Mouse (Mus musculus) spleen, postnatal 36 days (tissue): ENCODE measurements at regions not wholly inside any gene's neighbourhood (a gene's known extent, or its start where the extent isn't known, plus 50 kb on each side); places are given as distances from the start of the nearest gene placed in this dataset.
A peak's percentile ranks its signal among the peaks of the same experiment; 100 is the strongest.

Experiments
- DNase-seq, 2 experiments: peaks; one replicate each; pipeline ENCODE4 v3.0.0; 2022; ENCODE audit warnings: low spot score in 2 of 2, mixed read lengths in 1 of 2

DNA sequence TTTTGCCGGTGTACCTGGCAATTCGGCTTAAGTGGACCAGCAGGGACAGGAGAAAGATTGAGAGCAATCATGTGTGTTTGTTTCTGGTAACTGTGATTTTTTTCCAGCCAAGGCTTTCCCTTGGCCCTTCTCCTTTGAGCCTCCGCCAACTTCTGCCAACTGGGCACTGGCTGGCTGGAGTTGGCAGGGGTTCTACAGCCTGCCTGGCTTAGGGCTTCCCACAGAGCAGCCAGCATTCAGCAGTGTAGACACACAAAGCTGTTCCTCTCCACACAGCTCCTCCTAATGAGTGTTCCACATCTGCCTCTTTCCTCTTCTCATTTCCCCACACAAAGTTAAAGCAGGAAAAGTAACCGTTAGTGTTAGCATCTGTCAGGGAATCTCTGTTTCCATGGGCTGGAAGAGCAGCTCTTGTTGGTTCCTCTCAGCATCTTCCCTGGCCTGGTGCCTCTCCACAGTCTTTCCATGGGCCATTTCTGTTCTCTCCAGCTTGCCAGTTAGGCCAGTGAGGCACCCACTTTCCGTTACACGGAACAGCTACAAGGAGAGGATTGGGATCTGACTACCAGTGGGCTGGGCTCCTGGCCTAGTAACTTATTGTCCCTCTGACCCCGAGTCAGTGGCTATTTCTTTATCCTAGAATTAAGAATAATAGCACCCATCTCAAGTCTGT lies 68.0 kb upstream of the Rbm24 start:
- no peak for DNase-seq

DNA sequence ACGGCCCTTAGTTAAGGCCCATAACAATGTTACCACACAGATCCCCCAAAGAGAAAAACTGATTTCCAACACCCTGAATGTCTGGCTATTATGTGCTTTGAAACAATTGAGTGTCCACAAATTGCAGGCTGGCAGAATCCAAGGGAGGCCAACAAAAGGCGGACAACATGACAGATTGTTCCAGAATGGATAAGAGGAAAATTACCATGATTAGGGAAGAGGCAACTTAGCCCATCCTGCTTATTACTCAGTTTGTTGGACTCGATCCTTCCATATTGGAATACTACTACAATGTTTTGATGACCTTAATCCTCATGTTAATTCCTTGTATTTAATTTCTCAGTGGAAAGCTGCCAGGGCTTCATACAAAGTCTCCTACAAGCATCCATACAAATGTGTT lies 62.9 kb upstream of the Rbm24 start:
- no peak for DNase-seq

DNA sequence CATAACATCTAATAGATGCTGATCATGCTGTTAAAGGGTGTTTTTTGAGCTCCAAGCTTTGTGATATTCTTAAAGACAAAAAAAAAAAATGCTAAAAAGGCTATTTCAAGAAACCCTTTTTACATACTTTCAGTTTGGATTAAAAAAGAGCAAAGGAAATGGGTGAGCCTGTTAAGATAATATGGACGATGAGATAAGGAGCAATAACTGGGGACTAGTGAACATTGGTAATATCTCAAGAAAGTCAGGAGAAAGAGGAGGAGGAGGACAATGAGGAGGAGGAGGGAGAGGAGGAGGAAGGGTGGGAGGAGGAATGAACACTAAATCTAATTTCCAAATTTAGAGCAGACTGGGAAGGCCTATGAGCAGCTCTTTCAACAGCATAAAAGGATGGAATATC lies 62.3 kb upstream of the Rbm24 start:
- DNase-seq, result no peak

DNA sequence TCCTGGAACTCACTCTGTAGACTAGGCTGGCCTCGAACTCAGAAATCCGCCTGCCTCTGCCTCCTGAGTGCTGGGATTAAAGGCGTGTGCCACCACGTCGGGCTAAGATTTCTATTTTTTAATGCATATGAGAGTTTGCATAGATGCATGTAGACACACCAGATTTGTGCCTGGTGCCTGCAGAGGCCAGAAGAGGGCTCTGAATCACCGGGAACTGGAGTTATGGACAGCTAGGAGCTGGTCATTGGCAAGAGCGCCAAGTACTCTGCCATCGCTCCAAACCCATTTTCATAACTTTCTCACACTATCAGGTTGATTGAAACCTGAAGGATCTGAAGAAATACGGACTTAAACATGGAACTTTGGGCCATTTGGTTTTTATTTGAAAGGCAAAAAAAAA lies 61.2 kb upstream of the Rbm24 start:
- DNase-seq, result no peak

DNA sequence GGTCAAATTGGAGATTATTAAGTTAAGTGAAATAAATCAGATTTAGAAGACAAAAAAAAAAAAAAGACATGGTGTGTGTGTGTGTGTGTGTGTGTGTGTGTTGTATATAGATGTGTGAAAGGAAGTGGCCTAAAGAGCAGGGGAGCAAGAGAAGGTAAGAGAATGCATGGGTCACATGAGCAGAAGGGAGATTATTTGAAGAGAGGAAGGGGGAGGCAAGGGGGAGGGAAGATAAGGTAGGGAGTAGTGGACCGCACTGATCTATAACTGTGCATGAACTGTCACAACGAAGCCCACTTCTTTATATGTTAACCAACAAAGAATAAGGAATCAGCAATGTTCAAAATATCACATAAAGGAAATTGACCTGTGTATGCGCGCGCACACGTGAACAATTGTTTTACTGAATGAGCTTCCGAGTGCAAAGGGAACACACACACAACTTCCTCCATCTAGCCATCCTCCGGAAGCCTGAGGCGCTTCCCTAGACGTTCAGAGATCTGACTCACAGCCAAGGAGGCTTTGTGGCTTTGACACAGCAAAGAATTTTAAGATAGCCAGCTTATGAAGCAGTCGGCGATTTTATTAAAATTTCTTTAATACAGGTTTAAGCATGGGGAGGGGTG lies 57.6 kb upstream of the Rbm24 start:
- peak in 1 of 2 experiments; percentile 5 for DNase-seq

DNA sequence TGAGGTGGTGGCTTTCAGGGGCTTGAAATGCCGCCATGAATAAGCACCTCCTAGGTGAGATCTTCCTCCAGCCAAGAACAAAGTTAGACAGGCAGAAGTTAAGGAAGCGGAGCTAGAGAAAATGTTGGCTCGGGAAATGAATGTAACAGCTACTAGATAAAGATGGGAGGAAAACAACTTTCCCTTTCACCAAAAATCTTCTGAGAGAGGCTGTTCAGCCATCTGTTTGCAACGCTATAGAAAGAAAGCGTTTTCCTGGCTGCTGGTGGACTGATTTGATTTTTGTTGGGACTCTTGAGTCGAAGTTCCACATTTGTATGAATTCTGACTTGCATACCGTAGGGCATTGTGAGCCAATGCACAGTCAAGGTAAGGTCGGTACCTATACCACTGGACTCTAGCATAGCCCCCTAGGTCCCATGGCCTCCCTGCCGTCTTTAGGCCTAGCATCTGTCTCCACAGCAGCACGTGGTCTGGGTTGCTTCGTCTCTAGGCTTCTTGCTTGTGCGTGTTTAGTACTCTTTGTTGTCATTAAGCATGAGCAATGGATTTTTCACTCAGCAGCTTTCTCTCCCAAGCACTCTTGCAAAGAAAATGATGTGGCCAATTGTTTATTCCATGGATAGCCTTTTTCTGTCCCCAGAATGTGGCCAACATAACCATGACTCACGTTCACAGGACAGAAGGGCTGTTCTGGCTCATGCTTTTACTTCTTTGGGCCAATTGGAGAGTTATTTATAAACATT lies 54.6 kb upstream of the Rbm24 start:
- DNase-seq, result no peak

DNA sequence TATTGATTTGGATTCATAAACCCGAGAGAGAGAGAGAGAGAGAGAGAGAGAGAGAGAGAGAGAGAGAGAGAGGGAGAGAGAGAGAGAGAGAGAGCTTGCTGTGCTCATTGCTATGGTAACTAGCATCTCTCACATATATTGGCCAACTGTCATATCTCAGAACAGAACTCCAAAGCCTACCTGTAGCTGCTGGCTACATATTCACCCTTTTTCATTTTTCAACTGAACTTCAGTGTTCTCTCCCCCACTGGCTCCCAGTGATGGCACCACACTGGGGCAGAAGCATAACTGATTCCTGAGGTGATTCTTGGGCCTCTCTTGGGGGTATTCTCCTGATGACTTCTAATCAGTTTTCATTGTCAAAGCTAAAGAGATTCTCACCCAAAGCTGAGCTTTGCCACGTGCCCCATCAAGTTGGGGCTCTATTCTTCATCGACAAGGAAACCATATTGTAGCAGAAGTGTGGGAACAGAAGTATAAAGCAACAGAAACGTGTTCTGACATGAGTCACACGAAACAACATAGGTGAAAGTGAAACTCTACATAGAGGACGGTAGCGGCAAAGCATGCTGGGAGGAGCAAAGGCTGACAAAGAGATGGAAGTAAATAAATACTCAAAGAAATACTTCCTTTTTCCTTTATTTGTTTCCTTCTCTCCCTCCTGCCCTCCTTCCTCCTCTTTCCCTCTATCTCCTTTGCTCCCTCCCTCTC lies 53.9 kb upstream of the Rbm24 start:
- DNase-seq, result no peak

DNA sequence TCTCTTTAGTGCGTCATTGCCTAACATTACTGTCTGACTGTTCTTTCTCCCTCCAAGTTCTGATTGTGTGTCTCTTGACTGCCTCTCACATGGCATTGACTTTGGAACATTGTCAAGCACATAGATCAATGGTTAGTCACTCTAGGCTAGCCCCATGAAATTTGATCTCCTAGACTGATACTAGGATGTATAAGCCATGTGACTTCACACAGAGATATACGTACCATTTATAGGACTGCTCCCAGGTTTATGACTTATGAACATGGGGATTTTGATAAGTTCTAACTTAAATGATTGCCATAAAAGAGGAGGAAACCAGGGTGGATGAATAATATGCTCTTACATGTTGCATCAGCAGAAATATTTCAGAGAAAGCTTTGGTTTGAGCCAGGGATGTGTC lies 52.9 kb upstream of the Rbm24 start:
- DNase-seq, result no peak
